Mouse (Mus musculus) forebrain, embryonic 14.5 days (tissue): ENCODE data around the gene Junb. TPM values are rescaled to one million over a fixed set of nuclear protein-coding genes. Genes with fewer than 3 reads are reported as not detected.

Source experiments
- ATAC-seq: fragments of 200-750 bp; cut with Nextera tagmentation; 2 replicates; pipeline ENCODE4 v1.8.0; 2017; ENCODE audit warnings: mild to moderate bottlenecking, moderate library complexity
- DNase-seq: peaks from one replicate; pipeline ENCODE4 v3.0.0-alpha.2; 2015; ENCODE audit warnings: low spot score
- H3K27ac ChIP-seq: fragments of 300-500 bp; sonication (generic); 2 replicates; pipeline ENCODE4 v1.5.1; 2014; ENCODE audit warnings: low read depth, mild to moderate bottlenecking, control low read depth, low read length, moderate library complexity
- H3K27me3 ChIP-seq: fragments of 300-500 bp; sonication (generic); replicated peaks from 2 replicates; pipeline ENCODE4 v1.6.1; 2014; ENCODE audit warnings: low read length, control low read depth, mixed read lengths; ENCODE audit not compliant: control insufficient read depth, insufficient read depth
- H3K36me3 ChIP-seq: fragments of 300-500 bp; sonication (generic); 2 replicates; pipeline ENCODE4 v1.6.1; 2014; ENCODE audit warnings: low read length, control low read depth; ENCODE audit not compliant: control insufficient read depth, insufficient read depth
- H3K4me1 ChIP-seq: fragments of 300-500 bp; sonication (generic); 2 replicates; pipeline ENCODE4 v1.6.1; 2014; ENCODE audit warnings: antibody characterized with exemption, low read length, control low read depth; ENCODE audit not compliant: control insufficient read depth, insufficient read depth
- H3K4me2 ChIP-seq: fragments of 300-500 bp; sonication (generic); 2 replicates; pipeline ENCODE4 v1.6.1; 2014; ENCODE audit warnings: mild to moderate bottlenecking, control low read depth, low read length
- H3K4me3 ChIP-seq: fragments of 300-500 bp; sonication (generic); 2 replicates; pipeline ENCODE4 v1.5.1; 2014; ENCODE audit warnings: low read depth, low read length, control low read depth
- H3K9ac ChIP-seq: fragments of 300-500 bp; sonication (generic); 2 replicates; pipeline ENCODE4 v1.6.1; 2014; ENCODE audit warnings: mild to moderate bottlenecking, low read length, control low read depth, moderate library complexity
- H3K9me3 ChIP-seq: fragments of 300-500 bp; sonication (generic); replicated peaks from 2 replicates; pipeline ENCODE4 v1.6.1; 2016; ENCODE audit warnings: low read length, control low read depth, mixed read lengths; ENCODE audit not compliant: control insufficient read depth
- WGBS: fragments of 180-500 bp; shearing (Covaris S2); extraction: QIAGEN DNeasy Blood & Tissue Kit; methylation state at CpG from one replicate; pipeline ENCODE4 v1.1.7; 2014; 5-methylcytosine and 5-hydroxymethylcytosine counted together
- microRNA-seq: library from miRNA; unstranded; fragments of <30 nt; microRNA quantifications from one replicate; pipeline ENCODE4, GENCODE M21; 2016
- polyA plus RNA-seq: library from polyadenylated mRNA; unstranded; fragments of >200 nt; fragmentation: Nextera tagmentation; extraction: Ambion mirVana; gene quantifications from 2 replicates; pipeline ENCODE4 v1.2.1, GENCODE M21; 2014

Junb gene
- polyA plus RNA-seq, 1 experiment from 2014 or later = 5.0 TPM

GRCm38 (mm10) chr8:84928456-84929306 is 49.8 kb downstream of the Junb start:
- H3K4me3 ChIP-seq = peak overlapping the region; percentile 29
- peak; percentile 83 for DNase-seq
- H3K9ac ChIP-seq = peak overlapping the region; percentile 45
- ATAC-seq = peak; percentile 89
- peak overlapping the region; percentile 58 for H3K4me2 ChIP-seq
- peaks cover 5% of the 10 kb centered on the region for H3K4me1 ChIP-seq
- 2% methylated on average over 50 of the region's 52 CpGs for WGBS
- H3K27me3 ChIP-seq = no peaks in the 10 kb centered on the region
- H3K27ac ChIP-seq = no peak overlapping the region
- H3K9me3 ChIP-seq = no peaks in the 10 kb centered on the region
- peaks cover 49% of the 10 kb centered on the region for H3K36me3 ChIP-seq

GRCm38 (mm10) chr8:84927513-84927912 is 51.0 kb downstream of the Junb start:
- H3K27me3 ChIP-seq = no peaks in the 10 kb centered on the region
- WGBS = 85% methylated on average over 1 of the region's 1 CpGs
- H3K4me1 ChIP-seq = peaks cover 4% of the 10 kb centered on the region
- no peak overlapping the region for H3K4me2 ChIP-seq
- H3K9me3 ChIP-seq = no peaks in the 10 kb centered on the region
- no peak overlapping the region for H3K4me3 ChIP-seq
- H3K27ac ChIP-seq = no peak overlapping the region
- DNase-seq (no peak), ATAC-seq (no peak)
- peaks cover 52% of the 10 kb centered on the region for H3K36me3 ChIP-seq
- H3K9ac ChIP-seq = no peak overlapping the region

- Histone ChIP-seq H3K4me2 (no peak overlapping the region), H3K4me3 (no peak overlapping the region), H3K4me1 (peaks cover 4% of the 10 kb centered on the region), H3K9me3 (no peaks in the 10 kb centered on the region), H3K27ac (no peak overlapping the region), H3K27me3 (no peaks in the 10 kb centered on the region), H3K36me3 (peaks cover 63% of the 10 kb centered on the region), H3K9ac (no peak overlapping the region)
- WGBS = 69% methylated on average over 7 of the region's 7 CpGs
- ATAC-seq = no peak
- no peak for DNase-seq
Observed at GRCm38 (mm10) chr8:84925557-84925956, 53.0 kb downstream of the Junb start.

Small RNA genes lying within 50 kb of the gene (microRNA-seq; reads per million reads assigned to microRNA genes)
- not detected for gene Gm24197

Other genes with a start within 250 kb of the Junb start
- gene Nfix, start 178.4 kb downstream of the Junb start, polyA plus RNA-seq = 237 and 318 TPM in 2 replicates
- 8.6 and 9.4 TPM in 2 replicates for gene Dand5, start 155.9 kb downstream of the Junb start, polyA plus RNA-seq
- 35.2 and 41.3 TPM in 2 replicates for gene Gadd45gip1, start 147.2 kb downstream of the Junb start, polyA plus RNA-seq
- 87.3 and 88.1 TPM in 2 replicates for gene Rad23a, start 138.1 kb downstream of the Junb start, polyA plus RNA-seq
- 514 and 606 TPM in 2 replicates for gene Calr, start 131.8 kb downstream of the Junb start, polyA plus RNA-seq
- 92.3 and 102 TPM in 2 replicates for gene Farsa, start 121.7 kb downstream of the Junb start, polyA plus RNA-seq
- gene Syce2, start 106.6 kb downstream of the Junb start, polyA plus RNA-seq = 58.0 and 71.5 TPM in 2 replicates
- 27.1 and 30.0 TPM in 2 replicates for gene Gcdh, start 84.8 kb downstream of the Junb start, polyA plus RNA-seq
- gene Klf1, start 76.8 kb downstream of the Junb start, polyA plus RNA-seq = 0.74 and 0.99 TPM in 2 replicates
- 4.8 and 5.5 TPM in 2 replicates for gene Dnase2a, start 70.2 kb downstream of the Junb start, polyA plus RNA-seq
- gene Mast1, start 41.4 kb downstream of the Junb start, polyA plus RNA-seq = 24.5 and 40.2 TPM in 2 replicates
- gene Rtbdn, start 31.7 kb downstream of the Junb start, polyA plus RNA-seq = 0.47 and 0.73 TPM in 2 replicates
- not detected in 2 replicates for gene Gm49661, start 9.3 kb downstream of the Junb start, polyA plus RNA-seq
- gene Prdx2, start 9.1 kb downstream of the Junb start, polyA plus RNA-seq = 1,735 and 2,101 TPM in 2 replicates
- 93.3 and 111 TPM in 2 replicates for gene Rnaseh2a, start 9.0 kb downstream of the Junb start, polyA plus RNA-seq
- gene Hook2, start 11.9 kb upstream of the Junb start, polyA plus RNA-seq = 13.0 and 20.3 TPM in 2 replicates
- gene Best2, start 35.8 kb upstream of the Junb start, polyA plus RNA-seq = not detected in 2 replicates
- gene Asna1, start 46.6 kb upstream of the Junb start, polyA plus RNA-seq = 166 and 178 TPM in 2 replicates
- gene Trir, start 48.1 kb upstream of the Junb start, polyA plus RNA-seq = 166 and 169 TPM in 2 replicates
- gene Tnpo2, start 58.2 kb upstream of the Junb start, polyA plus RNA-seq = 27.8 and 36.8 TPM in 2 replicates
- 46.5 and 56.2 TPM in 2 replicates for gene Fbxw9, start 81.3 kb upstream of the Junb start, polyA plus RNA-seq
- 0.88 TPM in 1 of 2 replicates, not detected in the other for gene Gm5741, start 89.3 kb upstream of the Junb start, polyA plus RNA-seq
- gene Dhps, start 93.0 kb upstream of the Junb start, polyA plus RNA-seq = 83.4 and 85.3 TPM in 2 replicates
- gene Wdr83os, start 102.0 kb upstream of the Junb start, polyA plus RNA-seq = 147 and 170 TPM in 2 replicates
- gene Wdr83, start 102.6 kb upstream of the Junb start, polyA plus RNA-seq = 49.7 and 50.1 TPM in 2 replicates
- gene Man2b1, start 104.6 kb upstream of the Junb start, polyA plus RNA-seq = 10.8 and 14.5 TPM in 2 replicates
- gene Zfp791, start 144.4 kb upstream of the Junb start, polyA plus RNA-seq = 1.7 and 2.7 TPM in 2 replicates
- gene Cks1brt, start 173.2 kb upstream of the Junb start, polyA plus RNA-seq = not detected in 2 replicates
- not detected in 2 replicates for gene Olfr371, start 247.3 kb upstream of the Junb start, polyA plus RNA-seq